Mouse (Mus musculus) megakaryocyte, embryonic 14.5 days (primary cell): ENCODE measurements at regions not wholly inside any gene's neighbourhood (a gene's known extent, or its start where the extent isn't known, plus 50 kb on each side); places are given as distances from the start of the nearest gene placed in this dataset.

Experiments
- FLI1 ChIP-seq: IDR thresholded peaks from 2 replicates; pipeline ENCODE4 v1.6.1; 2012; ENCODE audit warnings: low read length, inconsistent platforms, mixed read lengths
- GATA1 ChIP-seq: IDR thresholded peaks from 3 replicates; pipeline ENCODE4 v1.6.1; 2012; ENCODE audit warnings: mixed read lengths, low read length, inconsistent platforms, borderline replicate concordance

DNA sequence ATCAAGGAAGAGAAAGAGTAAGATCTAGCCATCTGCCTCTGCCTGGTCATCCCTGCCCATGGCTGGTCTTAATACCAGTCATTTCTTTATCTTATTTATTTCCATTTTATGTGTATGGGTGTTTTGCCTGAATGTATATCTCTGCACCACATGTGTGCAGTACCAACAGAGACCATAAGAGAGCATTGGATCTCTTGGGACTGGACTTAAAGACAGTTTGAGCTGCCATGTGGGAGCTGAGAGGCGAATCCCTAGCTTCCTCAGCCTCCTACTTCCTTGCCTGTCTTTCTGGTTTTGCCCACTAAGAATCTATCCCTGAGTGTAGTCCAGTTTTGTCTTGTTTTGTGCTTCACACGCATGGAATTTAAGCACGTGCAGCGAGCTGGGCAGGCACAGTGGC, 169.5 kb downstream of the Rab11fip4 start:
- no peak for TF ChIP-seq GATA1
- no peak for TF ChIP-seq FLI1
